Mouse (Mus musculus): ENCODE data around the gene Tbc1d14.
A peak's percentile ranks its signal among the peaks of the same experiment; 100 is the strongest.

Tbc1d14 gene

DNA sequence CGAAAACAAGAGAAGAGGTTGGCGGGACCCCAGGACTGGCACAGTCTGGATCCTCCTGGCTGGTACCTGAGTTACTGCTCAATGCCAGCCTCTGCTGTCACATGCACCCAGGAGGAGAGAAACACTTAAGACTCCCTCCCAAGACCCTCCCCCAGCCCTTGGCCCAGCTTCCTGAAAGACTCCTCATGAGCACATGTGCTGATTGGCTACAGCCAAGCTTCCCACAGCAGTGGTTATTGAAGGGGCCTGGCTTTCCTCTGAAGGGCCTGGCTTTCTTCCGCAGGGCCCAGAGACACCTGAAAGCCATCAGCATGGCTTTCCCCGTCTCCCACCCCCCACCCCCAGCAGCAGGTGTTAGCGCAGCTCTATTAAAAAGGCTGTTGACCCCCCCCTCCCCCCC lies at the start of gene Tbc1d14:
Gene Tbc1d14 (minus strand): TSS at position 101 of the 400 bp plus-strand sequence.
- no peak for DNase-seq (ENCODE audit: low spot score)

DNA sequence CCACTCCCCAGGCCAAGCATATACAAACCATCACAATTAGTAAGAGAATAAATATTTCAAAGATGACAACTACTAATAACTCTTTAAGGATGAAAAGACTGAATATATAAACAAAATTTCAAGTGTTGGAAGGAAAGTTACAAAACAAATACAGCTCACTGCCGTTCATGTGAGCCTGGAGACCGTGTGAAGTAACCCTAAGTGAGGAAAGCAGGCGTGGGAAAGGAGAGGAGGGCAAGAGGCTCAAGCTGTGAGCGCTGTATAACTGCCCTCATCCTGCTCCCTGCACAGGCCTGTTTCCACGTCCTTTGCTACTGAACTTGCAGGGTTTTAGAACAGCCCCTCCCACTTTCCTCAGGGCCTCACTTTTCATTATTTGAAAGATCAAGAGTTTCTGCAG lies 32.5 kb upstream of the Tbc1d14 start:
- no peak for DNase-seq (ENCODE audit: low spot score)

DNA sequence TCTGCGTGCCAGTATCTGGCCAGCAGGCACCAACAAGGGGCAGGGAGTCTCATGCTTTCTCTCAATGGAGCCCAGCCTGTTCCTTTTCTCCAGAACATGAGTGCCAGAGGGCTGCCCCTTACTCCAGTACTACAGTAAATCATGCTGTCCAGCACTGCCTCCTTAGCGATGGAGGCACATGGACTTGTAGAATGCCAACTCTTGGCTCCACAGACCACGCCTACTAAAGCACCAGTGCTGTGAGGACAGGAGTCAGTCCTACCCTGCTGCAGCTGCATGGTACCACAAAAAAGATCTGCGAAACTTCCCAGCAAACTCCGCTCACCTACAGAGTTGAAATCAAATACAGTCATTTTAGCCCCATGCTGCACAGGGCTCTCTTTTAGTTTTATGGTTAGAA lies 30.6 kb upstream of the Tbc1d14 start:
- DNase-seq (ENCODE audit: low spot score): no peak

DNA sequence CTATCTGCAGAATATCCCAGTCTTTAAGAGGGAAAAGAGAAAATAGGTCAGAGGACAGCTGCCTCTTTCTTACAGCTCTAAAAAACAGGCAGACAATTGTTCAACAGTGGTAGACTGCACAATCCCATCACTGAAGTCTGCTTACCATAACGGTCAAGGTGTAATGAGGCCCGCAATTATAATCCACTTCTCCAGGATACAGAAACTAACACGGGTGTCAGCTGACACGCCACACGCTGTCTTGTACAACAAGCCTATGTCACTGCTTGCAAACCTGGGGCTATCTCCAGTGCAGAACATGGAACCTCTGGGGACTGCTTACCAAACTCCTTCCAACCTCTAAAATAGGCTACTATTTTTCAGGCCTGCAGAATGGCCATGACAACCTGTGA lies 28.0 kb upstream of the Tbc1d14 start:
- DNase-seq (ENCODE audit: low spot score): no peak

DNA sequence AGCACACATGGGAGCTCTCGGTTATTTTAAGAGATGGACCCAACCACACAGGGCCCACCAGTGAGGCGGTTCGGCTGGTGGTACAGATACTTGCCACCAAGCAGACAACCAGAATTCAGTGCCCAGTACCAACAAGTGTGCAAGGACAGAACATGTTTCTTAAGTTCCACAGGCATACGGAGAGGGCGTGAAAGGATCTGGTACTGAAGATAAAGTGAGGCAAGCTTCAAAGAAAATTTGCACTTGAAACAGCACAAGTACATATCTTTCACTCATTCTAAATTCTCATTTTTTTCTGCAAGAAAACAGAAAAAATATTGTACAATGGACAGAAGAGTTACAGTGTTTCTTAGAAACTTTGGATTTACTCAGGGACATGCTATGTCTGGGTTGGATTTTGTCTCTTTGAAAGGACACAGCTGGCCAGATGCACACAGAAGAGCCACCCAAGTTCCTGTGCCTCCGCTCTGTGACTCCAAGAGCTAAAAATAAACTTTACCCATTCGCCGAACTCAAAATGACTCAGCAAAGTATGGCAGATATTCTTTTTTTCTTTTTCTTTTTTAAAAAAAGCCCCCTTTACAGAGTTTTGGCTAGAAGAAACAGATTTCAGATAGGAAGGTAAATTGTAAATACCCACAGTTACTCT lies 27.5 kb upstream of the Tbc1d14 start:
- DNase-seq (ENCODE audit: low spot score): no peak

DNA sequence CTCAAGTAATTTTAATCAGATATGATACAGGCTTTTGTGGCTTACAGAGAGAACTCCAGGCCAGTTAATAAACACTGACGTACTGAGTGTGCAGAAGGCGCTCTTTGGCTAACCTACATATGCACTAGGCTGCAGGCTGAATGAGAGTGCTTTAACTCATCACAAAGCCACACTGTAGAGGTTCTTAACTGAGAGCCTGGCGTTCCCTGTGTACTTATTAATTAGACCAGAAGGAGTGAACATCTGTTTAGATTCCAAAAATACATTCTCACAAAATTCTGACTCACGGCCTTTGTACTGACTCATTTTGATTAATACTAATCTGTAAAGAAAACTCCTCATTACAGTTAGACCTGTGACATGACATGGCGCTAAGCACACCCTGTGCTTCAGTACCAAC lies 25.8 kb upstream of the Tbc1d14 start:
- no peak for DNase-seq (ENCODE audit: low spot score)

DNA sequence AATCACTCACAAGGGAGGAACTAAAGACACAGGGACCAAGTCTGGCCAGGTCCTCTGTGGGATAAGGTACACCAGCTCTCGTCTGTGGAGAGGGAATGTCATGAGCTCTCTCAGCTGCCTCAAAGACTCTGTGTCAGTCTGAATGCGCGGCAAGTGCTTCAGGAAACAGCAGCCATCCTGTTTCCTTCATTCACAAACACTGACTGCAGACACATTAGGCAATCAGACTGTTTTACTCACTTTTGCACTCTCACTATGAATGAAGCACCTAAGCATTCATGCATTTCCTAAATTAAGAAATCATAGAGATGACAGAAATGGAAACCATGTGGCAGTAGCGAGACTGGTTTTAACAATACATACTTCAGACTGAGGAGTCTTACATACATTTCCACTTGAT lies 25.3 kb upstream of the Tbc1d14 start:
- no peak for DNase-seq (ENCODE audit: low spot score)

DNA sequence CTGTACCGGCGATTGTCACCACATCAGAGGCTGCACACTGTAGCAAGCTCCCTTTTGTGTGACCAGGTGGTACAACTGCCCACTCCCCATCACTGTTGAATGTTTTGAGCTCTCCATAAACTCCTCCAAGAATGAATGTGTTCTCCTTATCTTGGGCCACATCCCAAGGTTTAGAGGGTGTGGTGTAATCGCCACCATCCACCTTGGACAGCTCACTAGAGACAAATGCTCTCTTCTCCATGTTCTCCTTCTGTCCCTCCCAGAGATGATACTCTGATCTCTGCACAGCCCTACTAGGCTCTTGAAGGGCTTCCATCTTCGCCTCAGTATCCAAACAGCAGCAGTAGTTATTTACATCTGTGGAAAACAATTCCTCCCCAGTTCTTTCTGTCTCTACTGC lies 21.0 kb upstream of the Tbc1d14 start:
- DNase-seq (ENCODE audit: low spot score): no peak

DNA sequence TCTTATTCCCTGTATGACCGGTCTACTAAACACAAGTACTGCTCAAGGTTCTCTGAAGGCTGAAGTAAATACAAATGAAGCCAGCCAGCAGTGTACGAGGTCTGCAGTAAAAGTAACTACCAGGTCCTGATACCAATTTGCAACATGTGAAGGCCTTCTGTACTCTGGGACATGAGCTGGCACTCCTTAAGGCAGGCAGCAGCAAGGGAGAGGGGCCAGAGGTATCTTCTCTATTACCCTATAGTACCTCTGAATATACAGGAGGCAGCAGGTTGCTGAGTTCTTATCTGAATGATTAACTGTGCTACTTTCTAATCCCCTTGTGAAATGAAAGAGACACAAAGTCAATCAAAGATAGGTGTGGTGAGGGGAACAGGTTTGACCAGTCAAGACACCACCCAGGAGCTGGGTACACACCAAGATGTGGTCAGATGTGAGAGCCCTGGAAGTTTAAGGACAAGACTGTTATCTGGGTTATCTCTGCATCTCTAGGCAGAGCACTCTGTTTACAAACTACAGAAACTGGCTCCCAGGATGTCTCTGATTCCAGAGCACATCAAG lies 15.9 kb upstream of the Tbc1d14 start:
- DNase-seq (ENCODE audit: low spot score): no peak

DNA sequence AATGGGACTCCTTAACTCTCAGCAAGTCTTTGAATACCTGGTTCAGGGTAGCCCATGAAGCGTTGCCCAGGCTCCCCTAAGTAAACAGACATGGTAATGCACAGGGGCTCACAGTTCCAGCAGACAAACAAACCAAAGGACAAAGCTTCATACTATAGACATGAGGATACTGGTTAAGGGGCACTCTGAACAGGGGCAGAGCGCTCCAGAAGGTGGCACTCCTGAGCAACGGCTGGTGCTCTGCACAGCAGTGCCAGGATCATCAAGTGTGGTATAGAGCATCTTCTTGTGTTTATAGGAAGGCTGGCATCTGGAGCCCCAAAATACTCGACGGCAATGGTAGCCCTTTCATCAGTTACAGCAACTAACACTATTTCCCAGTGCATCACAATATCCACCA lies 10.0 kb upstream of the Tbc1d14 start:
- peak; percentile 40 for DNase-seq (ENCODE audit: low spot score)

DNA sequence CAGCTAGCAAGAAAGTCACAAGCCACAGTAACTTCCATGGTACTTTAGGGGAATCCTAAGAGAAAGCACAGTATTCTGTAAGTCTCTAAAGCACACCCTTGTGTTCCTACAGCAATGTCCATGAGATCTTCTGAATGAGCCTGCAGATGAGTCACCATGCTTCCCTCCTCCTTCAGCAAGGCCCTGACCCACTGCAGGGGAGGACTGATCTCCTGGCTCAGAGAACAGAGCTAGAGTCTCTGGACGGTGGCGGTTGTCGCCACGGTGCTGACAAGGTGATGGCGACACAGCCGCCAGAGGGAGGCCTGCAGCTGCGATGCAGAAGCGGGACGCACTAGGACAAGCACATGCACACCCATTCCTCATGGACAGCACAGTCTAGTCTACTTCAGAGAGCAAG lies 9.0 kb upstream of the Tbc1d14 start:
- DNase-seq (ENCODE audit: low spot score): no peak

DNA sequence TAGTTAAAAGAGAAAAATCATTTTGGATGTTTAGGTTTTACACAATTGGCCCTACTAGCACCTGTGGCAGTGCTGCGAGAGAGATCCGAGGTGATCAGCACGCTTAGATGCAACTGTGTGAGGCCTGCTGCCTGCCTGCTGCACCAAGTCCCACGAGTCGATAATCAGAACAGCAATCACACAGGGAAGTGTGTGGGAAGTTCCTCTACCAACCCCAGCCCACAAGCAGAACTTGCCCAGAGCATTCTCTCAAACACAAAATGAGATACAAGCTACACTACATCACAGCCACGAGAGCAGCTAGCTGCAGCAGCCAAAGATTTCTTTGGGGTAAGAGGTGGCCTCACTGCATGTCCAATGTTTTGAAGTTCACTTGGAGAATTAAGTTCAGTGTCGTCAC lies 8.4 kb upstream of the Tbc1d14 start:
- DNase-seq (ENCODE audit: low spot score): no peak

DNA sequence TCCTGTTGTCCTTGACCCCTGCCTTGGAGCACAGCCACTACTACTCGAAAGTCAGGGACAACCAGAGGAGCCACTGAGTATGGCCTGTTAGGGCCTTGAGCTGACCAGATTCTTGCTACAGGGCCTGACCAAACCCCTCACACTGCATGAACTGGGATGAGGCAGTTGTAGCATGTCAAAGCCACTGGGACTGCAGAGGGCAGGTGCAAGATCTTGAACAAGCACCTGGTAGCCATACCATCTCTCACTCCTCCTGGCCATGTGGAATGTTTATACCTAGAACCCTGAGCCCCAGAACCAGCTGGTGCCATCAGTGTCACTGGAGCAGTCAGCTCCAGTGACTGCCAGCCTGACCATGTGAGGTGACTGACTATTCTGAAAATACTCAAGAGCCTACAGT lies 5.8 kb upstream of the Tbc1d14 start:
- no peak for DNase-seq (ENCODE audit: low spot score)

DNA sequence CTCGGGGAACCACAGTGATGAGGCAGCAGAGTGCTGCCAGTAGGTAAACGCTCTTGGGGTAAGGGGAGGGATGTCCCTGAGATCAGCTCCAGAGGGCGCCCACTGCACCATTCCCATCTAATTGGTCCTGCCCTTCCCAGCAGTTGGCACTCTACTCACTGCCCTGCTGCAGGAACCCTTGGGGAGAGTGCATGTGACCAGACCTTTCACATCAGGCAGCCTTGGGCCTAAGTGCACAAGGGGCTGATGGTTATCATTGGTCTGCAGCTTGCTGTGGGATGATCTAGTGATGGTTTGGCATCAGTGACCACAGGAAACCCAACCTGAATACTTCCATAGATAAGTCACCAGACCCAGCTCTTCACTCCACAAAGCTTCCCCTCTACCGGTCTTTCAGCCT lies 4.6 kb upstream of the Tbc1d14 start:
- no peak for DNase-seq (ENCODE audit: low spot score)

DNA sequence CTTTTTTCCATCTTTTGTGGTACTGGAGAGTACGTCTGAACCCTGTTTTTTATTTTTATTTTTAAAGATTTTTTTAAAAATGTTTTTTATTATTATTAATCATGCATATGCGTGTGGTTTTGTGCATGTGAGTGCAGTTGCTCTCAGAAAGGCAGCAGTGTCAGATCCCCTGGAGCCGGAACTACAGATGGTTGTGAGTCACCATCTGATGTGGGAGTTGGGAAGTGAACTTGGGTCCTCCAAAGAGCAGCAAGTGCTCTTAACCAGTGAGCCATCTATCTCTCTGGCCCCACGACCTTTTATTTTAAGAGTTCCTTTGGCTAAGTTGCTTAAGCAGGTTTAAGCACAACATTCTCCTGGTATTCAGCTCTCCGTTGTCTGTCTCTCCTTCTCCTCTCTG lies 3.1 kb upstream of the Tbc1d14 start:
- DNase-seq (ENCODE audit: low spot score): no peak

DNA sequence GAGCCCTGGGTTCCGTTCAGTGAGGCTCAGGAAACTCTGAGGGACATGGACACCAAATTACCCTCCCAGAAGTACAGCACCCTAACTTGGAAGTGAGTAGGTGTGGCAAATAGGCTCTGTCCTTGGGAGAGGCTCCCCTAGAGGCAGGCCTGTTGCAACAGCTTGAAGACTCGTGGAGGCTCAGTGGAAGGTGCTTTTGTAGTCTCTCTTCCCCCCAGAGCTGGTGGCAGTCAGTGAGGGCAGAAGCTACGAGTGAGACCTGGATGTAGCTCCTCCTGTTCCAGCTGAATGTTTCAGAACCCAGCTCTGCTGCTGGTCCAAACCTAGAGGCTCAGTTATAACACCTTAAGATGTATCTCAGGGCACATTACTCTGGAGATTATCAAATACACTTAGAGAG lies 2.0 kb upstream of the Tbc1d14 start:
- no peak for DNase-seq (ENCODE audit: low spot score)

DNA sequence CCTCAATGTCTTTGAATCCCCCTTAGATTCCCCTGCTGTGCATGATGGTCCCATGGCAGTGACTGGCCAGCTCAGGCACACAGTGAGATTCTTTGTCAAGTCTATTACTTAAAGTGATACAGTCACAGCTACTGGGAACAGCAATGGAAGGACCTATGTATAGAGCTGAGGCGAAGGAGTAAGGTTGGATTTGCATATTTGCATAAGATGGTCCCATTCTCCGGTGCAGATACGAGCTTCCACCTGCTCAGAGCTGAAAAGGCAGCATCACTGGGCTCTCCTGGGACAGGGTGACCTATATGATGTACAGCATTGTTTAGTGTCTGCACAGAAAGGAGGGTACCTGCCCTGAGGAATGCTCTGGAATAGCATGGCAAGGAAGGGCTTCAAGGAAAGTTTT lies 1.3 kb upstream of the Tbc1d14 start:
- no peak for DNase-seq (ENCODE audit: low spot score)

DNA sequence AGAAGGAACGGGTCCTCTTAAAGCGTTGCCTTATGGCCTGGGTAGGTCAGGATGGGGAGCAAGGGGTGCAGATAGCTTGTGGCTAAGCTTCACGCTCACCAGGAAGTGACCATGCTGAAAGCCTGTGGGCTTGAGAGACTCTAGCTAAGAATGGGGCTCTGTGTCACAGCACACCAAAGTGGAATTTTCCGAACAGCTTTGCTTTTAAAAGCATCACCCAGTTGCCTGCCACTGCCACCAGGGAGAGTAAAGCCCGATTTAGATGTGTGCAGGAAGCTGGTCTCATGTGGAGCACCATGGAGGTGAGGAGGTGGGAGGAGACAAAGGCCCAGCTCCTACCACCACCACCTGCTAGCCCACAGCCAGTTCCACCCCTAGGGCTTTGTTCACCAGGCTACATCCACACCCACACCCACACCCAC lies 2.6 kb downstream of the Tbc1d14 start:
- DNase-seq (ENCODE audit: low spot score): no peak

DNA sequence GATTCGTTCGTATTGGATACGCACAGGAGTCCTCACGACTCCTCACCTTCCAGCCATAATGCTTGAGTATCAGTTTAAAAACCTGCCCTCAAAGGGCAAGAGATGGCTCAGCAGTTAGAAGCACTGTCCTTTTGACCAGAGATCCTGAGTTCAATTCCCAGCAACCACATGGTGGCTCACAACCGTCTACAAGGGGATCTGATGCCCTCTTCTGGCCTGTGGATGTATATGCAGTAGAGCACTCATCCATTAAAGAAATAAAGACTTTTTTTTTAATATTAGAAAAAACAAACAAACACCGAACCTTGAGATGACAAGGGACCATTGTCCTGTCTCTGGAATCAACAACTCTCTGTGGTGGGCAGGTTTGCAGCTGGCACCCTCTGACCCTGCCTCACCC lies 8.8 kb downstream of the Tbc1d14 start:
- DNase-seq (ENCODE audit: low spot score): no peak

DNA sequence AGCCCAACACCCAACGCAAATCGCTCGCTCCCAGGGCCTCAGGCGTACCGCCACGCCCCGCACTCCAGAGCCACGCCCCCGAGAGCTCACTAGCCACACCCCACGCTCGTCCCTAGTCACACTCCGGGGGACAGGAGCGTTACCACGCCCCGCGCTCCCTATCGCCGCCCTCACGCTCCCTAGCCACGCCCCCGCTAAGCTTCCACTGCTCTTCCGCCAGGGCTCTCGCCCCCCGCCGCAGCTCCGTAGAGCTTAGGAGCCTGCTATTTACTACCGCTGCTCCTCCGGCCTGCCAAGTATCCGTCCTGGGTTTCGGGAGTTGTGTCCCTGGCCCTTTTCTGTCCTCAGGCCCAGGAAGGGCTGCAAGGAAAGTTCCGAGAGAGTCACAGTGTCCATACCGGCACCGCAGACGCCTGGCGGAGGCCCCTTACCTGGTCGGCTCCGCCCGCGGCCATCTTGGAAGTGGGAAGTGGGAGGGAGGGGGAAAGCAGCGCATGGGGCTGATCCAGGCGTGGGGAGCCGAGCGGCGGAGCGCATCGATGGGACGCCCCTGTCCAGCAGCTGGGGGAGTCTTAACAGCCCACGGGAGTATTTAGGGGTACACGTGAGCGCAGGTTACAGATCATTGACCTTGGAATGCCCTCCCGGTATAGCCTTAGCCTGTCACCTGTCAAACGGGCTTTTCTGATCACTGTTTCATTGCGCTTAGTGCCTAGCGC lies 11.0 kb downstream of the Tbc1d14 start:
- peak; percentile 96 for DNase-seq (ENCODE audit: low spot score)

DNA sequence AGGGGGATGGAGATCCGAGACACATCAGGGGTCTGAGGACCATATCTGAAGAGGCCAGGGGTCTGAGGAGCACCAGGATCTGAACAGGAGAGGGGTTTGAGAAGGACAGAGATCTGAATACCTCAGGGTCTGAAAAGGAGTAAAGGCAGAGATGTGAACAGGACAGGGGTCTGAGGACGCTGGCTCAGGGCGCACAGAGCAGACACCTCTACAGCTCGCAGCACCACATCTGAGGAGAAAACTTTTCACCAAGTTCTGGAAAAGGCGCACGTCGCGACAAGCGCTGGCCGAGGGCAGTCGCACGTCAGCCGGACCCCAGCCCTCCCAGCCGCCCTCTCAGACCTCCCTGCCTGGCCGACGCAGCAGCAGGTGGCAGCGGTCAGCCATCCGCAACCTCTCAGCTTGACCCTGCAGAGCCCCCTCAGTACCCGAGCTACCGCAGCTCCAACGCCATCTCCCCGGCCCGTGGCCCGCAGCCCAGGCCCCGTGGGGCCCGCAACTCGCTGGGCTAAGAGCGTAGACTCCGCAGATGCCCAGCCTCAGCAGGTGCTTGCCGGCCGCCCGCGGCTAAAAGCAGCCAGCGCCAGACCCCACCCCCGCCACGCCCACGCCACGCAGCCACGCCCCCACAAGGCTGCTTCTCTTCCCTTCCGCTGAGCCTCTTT lies 11.7 kb downstream of the Tbc1d14 start:
- no peak for DNase-seq (ENCODE audit: low spot score)

DNA sequence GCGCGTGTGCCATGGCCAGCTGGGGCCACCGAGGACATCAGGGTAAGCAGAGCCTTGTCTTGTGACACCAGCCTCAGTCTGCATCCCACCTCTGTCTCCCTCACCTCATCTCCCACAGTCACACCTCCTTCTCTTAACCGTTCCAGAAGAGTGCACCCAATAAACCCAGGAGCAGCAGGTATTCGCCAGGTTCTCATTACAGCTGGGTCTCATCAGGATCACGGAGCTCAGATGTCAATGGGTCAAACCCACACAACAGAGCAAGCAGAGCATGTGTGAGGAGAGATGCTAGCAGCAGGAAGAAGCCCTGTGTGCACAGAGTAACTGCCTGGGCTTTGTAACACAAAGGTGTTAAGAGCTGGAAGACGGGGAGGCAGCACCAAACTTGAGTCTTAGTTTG lies 13.1 kb downstream of the Tbc1d14 start:
- no peak for DNase-seq (ENCODE audit: low spot score)

DNA sequence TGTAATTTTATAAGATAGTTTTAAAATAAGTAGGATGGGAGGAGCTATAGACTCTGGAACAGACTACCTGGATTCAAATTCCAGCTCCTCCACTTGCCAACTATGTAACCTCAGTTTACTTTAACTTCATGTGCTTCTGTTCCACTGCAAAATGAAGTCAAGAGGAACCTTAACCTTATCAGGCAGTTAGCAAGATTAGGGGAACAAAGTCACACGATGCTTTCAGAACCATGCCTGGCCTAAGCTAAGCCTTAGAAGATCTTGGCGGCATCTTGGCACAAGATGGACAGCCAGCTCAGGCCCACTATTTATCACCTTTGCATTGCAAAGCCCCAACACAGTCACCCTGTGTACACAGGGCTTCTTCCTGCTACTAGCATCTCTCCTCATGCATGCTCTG lies 14.1 kb downstream of the Tbc1d14 start:
- no peak for DNase-seq (ENCODE audit: low spot score)
